Mouse (Mus musculus): ENCODE measurements around the gene Tmem199.
A peak's percentile ranks its signal among the peaks of the same experiment; 100 is the strongest.

Tmem199 gene

DNA sequence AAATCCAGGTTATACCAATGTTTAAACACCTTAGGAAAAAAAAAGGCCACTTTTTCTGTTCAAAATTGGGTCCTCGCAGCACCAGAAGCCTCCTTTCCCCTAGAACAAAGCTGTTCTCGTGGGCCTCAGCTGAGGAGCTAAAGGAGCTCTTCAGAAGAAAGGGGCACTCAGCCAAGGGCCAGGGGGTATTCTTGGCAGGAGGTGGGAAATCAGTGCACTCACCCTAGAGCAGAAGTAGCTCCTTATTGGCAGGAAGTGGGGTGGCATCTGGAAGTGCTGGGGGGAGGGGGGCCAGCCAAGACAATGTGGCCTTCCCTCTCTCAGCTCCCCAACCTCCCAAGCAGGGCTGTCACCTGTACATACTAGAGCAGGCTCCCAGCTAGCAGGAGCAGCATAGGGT, 12.9 kb upstream of the Tmem199 start:
- no peak for DNase-seq (ENCODE audit: low spot score)

DNA sequence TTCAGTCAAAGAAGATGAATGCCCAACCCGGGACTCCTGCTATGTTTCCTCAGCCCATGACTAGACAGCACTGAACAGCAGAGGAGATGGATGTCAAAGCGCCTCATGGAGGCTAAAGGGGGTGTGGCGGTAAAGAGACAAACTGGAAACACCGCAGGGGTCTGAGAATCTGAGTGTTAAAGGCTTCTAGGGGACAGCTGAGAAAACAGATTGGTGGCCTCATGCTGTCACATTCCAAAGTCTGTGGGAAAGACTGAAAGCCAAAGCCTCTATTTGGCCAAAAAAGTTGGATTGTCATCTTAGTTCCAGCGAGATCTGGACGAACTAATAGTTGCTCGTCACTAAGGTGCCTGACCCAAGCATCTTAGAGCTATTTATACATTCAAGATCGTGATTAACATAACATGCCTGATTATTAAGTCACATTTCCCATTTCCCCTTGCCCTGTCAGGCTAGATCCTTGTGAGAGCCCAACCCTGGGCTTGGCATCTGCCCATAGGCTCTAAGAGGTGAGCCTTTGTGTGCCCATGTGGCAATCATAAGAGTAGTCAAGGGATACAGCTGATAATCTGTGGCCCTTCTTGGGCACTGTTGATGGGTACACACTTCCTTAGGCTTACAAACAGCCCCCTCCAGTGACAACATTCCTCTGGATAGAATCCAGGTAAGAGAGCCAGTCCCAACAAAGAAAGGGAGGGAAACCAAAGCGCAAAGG, 11.4 kb upstream of the Tmem199 start:
- DNase-seq (ENCODE audit: low spot score): no peak

DNA sequence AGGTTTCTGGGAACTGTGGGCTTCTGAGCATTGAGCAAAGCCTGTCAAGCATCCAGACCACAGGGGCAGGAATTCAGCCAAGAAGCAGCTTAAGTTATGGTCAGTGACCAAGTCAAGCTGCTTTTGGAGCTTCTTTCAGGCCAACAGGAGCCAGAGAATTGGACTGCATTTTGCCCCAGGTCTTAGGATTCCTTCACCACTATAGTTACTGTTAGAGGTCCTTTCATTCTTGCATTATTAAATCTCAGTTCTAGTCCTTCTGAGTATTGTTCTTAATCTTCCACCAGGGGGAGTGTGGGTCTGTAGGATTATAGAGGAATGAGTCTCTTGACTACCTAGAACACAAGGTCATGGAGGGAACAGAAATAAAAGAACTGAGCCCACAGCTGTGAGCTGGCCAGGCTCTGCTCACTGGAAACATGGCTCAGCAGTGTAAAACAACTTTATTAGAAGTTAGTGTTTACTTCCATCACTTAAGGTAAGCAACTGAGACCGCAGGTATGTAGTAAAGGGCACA, 10.6 kb upstream of the Tmem199 start:
- no peak for DNase-seq (ENCODE audit: low spot score)

DNA sequence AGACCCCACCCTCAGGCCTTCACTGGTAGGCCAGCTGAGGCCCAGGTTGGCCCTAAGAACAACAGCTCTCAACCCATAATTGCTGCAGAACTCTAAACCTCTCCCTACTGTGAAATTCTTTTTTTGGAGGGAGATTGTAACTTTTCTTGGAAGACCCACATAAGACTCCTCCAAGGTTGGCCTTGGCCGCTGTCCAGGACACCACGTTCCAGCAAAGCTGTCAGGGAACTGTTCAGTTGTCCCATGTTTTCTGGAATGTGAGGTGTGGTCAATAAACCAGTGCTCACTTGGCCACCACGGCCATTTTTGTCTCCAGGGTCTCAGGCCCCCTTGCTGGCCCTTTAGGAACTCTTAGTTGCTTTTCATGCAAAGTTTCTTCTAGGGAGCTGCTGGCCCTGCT, 9.9 kb upstream of the Tmem199 start:
- DNase-seq (ENCODE audit: low spot score): no peak

DNA sequence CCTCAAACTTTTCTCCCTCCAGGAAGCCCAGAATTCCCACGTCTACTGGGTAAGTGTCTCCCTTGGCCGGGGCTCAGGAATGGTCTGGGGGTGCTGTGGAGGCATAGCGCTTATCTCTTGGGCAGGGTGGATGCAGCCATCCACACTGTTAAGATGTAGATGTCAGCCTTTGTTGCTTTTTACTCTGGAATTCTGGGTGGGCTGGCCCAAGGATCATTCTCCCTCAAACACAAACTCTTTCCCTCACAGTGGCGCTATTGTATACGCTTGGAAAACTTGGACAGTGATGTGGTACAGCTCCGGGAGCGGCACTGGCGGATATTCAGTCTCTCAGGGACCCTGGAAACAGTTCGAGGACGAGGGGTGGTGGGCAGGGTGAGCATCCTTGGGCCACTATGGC, 7.0 kb upstream of the Tmem199 start:
- no peak for DNase-seq (ENCODE audit: low spot score)

DNA sequence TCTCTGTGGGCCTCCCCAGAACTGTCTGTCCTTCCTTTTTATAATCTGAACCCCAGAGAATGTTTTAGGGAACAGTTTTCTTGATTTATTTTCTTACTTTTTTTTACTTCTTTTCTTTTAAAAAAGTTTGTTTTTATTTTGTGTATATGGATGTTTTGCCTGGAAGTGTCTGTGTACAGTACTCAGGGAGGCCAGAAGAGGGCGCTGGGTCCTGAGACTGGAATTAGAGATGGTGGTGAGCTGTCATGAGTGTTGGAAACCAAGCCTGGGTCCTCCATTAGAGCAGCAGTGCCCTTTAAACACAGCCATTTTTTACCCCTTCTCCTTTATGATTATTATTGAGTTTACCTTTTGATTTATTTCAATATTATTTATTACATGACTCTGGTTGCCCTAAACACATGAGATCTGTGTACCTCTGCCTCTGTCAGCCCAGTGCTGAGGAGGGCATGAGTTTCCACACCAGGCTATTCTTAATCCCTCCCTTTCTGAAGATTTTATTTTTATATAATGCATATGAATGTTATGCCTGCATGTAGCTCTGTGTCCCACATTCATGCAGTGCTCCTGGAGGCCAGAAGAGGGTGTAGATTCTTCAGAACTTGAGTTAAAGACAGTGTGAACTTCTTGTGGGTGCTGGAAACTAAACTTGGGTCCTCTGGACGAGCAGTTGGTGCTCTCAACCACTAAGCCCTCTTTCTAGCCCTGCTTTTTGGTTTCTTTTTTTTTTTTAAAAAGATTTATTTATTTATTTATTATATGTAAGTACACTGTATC, 3.8 kb upstream of the Tmem199 start:
- DNase-seq (ENCODE audit: low spot score): no peak

DNA sequence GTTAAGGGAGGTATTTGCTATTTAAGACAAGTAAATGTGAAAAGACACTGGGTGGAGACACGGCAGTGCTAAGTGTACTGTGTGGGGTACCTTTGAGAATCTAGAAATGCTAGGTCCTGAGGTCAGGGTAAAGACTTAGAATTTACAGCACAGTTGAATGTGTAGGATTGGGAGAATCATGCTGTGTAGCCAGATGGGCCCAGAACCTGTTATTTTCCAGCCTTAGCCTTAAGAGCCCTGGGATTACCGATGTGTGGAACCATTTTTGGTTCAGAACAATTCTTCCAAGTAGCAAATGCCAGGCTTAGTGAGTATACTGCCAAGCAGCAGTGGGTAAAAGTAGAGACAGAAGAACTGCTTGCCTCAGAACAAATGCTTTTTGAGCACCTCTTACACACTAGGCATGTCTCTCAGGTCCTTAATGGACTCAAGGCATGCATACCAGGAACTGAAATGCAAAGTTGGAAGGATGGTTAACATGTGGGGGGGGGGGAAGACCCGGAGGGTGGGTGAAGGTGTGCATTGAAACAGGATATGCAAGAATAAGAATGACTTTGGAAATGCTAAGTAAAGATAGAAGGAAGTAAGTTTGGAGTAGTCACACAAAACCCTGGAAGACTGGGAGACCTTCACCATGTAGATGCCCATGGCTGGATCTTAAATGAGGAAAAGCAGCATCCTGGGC, 1.3 kb upstream of the Tmem199 start:
- no peak for DNase-seq (ENCODE audit: low spot score)

DNA sequence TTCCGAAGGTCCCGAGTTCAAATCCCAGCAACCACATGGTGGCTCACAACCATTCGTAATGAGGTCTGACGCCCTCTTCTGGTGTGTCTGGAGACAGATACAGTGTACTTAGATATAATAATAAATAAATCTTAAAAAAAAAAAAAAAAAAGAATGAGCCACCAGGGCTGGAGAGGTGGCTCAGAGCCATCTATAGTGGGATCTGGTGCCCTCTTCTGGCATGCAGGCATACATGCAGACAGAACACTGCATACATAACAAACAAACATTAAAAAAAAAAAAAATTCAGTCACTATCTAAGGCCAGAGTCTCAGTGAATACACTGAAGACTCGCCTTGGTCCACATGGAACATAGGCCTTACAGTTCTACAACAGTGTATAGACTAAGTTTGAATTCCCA, 2.8 kb downstream of the Tmem199 start:
- no peak for DNase-seq (ENCODE audit: low spot score)

DNA sequence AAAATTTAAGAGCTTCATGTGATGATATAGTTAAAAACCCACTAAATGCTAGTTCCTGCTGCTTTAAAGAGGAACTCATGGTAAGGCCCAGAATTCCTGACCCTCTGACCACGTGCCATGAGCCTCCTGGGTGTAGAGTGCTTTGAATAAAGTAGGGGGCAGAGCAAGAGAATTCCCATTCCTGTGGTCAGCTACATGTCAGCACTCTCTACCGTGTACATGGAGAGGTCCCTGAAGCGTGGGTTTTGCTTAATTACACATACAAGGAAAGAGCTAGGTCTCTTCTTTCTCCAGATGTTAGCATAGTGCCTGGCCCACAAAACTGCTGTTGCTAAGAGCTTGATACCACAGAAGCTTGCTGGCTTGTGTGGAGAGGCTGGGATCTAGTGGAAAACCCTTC, 6.5 kb downstream of the Tmem199 start:
- DNase-seq (ENCODE audit: low spot score): no peak

DNA sequence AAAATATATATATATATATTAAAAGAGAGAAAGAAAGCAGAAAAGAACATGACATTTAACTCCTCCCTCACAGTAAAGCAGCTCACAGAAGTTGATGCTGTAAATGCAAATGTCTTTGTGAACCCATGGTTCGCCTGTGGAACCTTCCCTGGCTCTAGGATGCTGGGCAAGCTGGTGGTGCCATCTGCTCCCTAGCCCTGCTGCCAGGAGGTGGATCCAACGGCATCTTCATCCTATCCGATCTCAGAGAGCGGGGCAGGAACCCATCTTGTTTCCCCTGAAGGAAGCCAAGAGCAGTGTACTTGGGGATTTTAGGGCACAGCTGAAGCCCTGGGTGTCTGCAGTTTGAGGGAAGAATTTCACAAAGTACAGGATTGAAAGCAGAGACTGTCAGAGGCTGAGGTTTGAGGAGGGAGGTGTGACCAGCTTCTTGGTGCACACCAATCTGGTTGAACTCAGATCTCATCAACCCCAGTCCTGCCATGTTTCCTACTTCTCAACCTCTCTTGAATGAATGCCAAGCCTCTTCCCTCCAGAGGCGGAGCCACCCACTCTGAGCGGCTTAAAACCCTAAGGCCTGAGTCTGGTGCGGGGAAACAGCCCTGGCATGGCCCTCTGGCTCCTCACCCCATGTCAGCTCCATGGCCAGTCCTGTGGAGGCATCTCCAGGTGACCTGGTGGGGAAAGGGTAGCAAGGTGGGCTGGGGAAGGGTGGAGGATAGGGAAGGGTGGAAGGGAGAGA, 8.9 kb downstream of the Tmem199 start, which contains the start of gene Sebox:
Gene Sebox (plus strand): TSS at position 539 of the 742 bp plus-strand sequence.
- no peak for DNase-seq (ENCODE audit: low spot score)

DNA sequence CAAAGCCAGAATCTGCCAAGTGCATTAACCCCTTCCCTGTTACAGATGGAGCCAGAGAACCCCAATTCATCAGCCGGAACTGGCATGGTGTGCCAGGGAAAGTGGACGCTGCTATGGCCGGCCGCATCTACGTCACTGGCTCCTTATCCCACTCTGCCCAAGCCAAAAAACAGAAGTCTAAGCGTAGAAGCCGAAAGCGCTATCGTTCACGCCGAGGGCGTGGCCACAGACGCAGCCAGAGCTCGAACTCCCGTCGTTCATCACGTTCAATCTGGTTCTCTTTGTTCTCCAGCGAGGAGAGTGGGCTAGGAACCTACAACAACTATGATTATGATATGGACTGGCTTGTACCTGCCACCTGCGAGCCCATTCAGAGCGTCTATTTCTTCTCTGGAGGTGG, 10.4 kb downstream of the Tmem199 start:
- DNase-seq (ENCODE audit: low spot score): no peak

DNA sequence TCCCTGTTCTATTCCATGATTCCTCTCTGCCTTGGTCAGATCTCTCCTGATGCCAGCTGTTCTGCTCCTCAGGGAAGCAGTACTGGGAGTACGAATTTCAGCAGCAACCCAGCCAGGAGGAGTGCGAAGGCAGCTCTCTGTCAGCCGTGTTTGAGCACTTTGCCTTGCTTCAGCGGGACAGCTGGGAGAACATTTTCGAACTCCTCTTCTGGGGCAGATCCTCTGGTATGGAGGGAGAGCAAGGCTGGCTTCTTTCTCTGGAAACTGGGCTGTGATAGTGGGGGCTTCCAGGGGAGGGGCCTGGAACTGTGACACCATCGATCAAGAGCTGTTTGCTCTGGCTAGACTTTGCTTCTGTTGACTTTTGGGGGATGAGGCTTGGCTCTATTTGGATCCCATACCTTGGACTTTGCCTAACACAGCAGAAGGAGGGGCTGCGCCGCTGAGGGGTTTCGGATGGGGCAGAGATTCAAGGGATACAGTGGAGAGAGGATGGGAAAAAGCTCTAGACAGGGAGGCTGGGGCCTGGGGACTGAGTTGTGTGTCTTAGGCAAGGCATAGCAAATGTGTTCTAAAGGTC, 11.3 kb downstream of the Tmem199 start:
- DNase-seq (ENCODE audit: low spot score): no peak

DNA sequence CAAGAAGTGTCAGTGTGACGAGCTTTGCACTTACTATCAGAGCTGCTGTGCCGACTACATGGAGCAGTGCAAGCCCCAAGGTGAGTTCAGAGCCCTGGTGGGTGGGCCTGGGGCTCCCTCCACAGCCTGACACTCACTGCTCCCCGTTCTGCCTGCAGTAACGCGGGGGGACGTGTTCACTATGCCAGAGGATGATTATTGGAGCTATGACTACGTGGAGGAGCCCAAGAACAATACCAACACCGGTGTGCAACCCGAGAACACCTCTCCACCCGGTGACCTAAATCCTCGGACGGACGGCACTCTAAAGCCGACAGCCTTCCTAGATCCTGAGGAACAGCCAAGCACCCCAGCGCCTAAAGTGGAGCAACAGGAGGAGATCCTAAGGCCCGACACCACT, 12.4 kb downstream of the Tmem199 start:
- no peak for DNase-seq (ENCODE audit: low spot score)

DNA sequence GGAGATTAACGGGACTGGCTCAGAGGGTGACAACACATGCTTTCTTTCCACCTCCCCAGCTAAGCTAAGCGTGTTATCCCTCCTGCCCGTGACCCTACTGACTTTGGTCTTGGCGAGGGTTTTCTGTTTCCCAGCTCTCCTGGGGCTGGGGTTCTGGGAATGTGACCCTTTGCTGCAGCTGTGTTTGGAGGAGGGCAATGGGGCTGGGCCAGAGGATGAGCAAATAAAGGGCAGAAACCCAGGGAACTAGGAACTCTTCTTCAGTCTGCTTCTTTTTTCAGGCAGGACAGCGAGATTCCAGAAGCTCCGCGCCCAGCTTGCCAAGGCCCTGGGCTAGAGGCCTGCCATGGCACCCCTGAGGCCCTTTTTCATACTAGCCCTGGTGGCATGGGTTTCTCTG, 13.0 kb downstream of the Tmem199 start, which contains the start of gene Vtn:
Gene Vtn (plus strand): TSS at position 88 of the 400 bp plus-strand sequence.
- DNase-seq (ENCODE audit: low spot score): no peak

DNA sequence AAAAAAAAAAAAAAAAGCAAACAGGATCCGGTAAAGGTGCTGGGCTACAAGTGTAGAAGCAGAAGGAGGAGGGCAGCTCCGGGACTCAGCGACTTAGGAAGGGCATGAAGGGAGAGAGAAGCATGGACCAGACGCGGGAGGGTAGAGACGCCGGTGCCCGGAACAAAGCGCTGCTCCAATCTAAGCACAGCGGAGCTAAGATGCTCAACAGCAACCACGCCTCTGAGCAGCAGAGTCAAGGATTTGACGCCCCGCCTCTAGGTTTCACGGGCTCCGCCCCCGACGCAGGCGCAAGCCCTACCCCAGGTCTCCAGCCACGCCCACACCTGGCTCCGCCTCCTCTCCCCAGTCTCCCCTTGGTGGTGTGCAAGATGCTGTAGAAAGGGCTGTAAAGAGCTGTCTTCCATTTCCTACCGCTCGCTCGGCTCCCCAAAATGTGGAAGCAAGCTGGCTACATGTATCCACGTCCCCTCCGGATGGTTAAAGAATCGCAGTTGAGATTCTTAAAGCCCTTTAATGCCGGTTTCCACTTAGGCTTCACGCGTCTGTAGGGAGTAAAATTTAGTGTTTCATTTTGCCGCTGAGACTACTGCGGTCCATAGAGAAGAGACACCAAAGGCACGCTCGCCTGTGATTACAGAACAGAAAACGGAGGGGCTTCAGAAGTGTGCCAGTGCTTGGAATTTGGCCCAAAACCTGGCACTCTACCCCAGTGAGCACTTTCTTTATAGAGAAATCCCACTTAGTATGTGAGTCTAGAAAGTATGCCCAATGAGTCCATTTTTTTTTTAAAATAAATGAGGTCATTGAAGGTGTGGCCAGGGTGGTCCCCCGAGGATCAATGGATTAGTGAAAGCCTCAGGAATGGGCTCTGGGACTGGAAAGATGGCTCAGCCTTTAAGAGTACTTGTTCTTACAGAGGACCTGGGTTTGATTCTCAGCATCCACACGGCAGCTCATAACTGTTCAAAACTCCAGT, 14.1 kb downstream of the Tmem199 start, which contains the start of gene Sarm1:
Gene Sarm1 (minus strand): TSS at position 211 of the 979 bp plus-strand sequence.
- DNase-seq (ENCODE audit: low spot score): peak; percentile 38

DNA sequence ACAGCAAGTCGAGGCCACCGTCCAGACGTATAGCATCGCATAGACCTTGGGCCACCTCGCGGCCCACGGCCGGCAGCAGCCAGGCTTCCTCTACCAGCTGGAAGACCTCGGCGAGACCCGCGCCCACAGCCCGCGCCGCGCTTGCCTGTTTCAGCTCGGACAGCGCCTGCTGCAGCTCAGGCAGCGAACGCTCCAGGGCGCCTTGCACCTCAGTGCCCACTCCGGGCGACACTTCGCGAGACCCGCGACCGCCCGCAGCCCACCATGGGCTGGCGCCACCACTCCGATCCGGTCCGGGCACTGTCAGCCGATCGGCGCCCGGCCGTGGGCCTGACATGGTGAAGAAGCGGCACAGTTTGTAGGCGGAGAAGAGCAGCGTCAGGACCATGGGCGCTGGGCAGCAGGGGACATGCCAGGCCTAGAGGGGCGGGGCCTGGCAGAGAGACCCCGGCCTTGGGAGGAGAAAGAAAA, 14.9 kb downstream of the Tmem199 start:
- DNase-seq (ENCODE audit: low spot score): no peak

DNA sequence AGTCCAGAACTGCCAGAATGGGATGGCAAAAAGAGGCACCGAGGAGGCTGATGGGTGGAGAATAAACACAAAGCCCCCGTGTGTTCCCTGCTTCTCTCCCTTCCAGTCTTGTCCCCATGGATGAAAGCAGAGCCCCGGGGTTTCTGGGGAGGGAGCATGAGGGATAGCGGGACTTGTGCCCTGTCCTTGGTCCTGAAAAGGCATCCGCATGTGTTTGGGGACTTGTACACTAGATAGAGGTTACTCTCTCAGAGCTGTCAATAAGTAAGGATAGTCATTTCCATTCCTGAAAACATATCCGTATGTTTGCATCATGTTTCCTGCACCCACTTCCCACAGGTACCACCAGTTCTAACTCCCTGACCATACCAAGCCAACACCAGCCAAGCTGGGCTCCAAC, 16.1 kb downstream of the Tmem199 start:
- no peak for DNase-seq (ENCODE audit: low spot score)

DNA sequence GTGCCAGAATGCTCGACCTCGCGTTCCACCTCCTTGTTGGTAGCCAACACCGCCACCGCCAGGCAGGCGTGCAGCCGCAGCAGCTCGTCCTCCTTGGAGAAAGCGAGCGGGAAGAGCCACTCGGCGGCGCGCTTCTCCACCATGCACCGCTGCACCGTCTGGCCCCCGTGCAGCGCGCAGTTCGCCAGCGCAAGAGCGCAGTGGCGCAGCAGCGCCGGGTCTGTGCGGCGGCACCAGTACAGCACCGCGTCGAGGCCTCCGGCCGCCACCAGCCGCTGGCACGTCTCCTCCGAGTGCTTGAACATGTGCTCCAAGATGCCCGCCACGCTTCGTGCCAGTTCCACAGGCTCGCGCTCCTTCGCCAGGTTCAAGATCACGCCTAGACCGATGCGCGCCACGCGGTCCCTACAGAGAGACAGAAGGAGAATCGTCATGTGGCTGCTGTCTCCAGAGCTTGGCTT, 21.2 kb downstream of the Tmem199 start:
- no peak for DNase-seq (ENCODE audit: low spot score)

DNA sequence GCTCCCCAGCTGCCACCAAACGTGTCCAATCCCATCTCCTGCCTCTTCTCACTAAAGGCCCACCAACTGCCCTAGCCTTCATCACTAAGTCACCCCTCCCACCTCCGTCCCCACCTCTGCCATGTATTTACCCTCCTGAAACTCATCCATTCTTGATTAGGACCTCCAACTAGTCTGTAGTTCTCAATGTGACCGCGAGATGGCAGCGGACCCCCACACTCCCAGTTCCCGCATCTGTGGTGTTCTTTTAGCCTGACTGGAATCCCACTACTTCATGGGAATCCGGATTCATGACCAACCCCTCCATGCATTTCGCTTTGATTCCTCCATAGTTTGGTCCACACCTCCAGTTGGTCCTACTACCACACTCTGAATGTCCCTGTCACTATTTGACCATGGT, 23.8 kb downstream of the Tmem199 start:
- no peak for DNase-seq (ENCODE audit: low spot score)

DNA sequence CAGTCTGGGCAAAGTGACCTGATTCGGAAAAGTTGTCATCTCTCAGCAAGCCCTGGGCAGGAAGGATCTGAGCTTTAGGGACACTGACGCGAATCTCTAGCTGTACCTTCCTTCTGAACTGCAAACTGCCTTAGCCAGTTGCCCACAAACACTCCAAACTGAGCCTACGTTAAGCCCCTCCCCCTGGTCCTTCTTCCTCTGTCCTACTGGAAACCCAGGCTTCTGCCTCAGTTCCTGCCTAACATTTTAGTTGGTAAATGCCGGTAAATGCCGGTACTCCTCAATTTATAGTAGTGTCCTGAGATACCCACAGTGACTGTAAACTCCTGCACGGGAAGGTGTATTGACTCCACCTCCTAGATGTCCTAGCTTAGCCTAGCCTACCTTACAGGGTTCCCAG, 28.3 kb downstream of the Tmem199 start:
- DNase-seq (ENCODE audit: low spot score): no peak

All from urinary bladder, postnatal 10 days (tissue).